Mouse (Mus musculus) MEL (cell line): Measurements from ENCODE around the gene Mapk10. TPM values are rescaled to one million over a fixed set of nuclear protein-coding genes. Genes with fewer than 3 reads are reported as not detected.

Experiments used
- DNase-seq: peaks from one replicate; pipeline ENCODE4 v3.0.0; 2011; ENCODE audit warnings: low read depth, low spot score
- H3K27ac ChIP-seq: 2 replicates; pipeline ENCODE4 v1.5.1; 2012; ENCODE audit warnings: low read depth, mild to moderate bottlenecking, control low read depth, low read length, moderate library complexity; ENCODE audit not compliant: control insufficient read depth
- H3K27me3 ChIP-seq, 2 experiments: fragments of 150-350 bp in 1 of 2; sonication (generic) in 1 of 2; 2 replicates each; pipeline ENCODE4 v1.6.1; 2012; ENCODE audit warnings: low read length in 2 of 2, mild to moderate bottlenecking in 2 of 2, improper control_type of control experiment in 1 of 2, moderate library complexity in 1 of 2; ENCODE audit not compliant: insufficient read depth in 2 of 2, control insufficient read depth in 1 of 2
- H3K36me3 ChIP-seq, 2 experiments: 2 replicates each; pipeline ENCODE4 v1.6.1; 2012 to 2014; ENCODE audit warnings: low read length in 2 of 2, improper control_type of control experiment in 1 of 2, inconsistent platforms in 1 of 2, mild to moderate bottlenecking in 1 of 2; ENCODE audit not compliant: insufficient read depth in 2 of 2, control insufficient read depth in 1 of 2
- H3K4me1 ChIP-seq, 2 experiments: fragments of 150-350 bp in 1 of 2; sonication (generic) in 1 of 2; 2 replicates each; pipeline ENCODE4 v1.6.1; 2012; ENCODE audit warnings: low read length in 2 of 2, improper control_type of control experiment in 1 of 2, mild to moderate bottlenecking in 1 of 2; ENCODE audit not compliant: insufficient read depth in 2 of 2, control insufficient read depth in 1 of 2
- H3K4me3 ChIP-seq, 2 experiments: fragments of 150-350 bp in 1 of 2; sonication (generic) in 1 of 2; 2 replicates each; pipeline ENCODE4 v1.5.1; 2012; ENCODE audit warnings: low read depth in 2 of 2, low read length in 2 of 2, mild to moderate bottlenecking in 2 of 2, moderate library complexity in 2 of 2, control low read depth in 1 of 2, improper control_type of control experiment in 1 of 2; ENCODE audit not compliant: control insufficient read depth in 1 of 2, insufficient read depth in 1 of 2
- H3K79me2 ChIP-seq: 2 replicates; pipeline ENCODE4 v1.6.1; 2012; ENCODE audit warnings: mild to moderate bottlenecking, low read length, moderate library complexity; ENCODE audit not compliant: control insufficient read depth, poor library complexity, insufficient read depth
- H3K9ac ChIP-seq: 2 replicates; pipeline ENCODE4 v1.6.1; 2012; ENCODE audit warnings: low read depth, mild to moderate bottlenecking, control low read depth, low read length, moderate library complexity; ENCODE audit not compliant: control insufficient read depth, poor library complexity, severe bottlenecking
- H3K9me3 ChIP-seq: fragments of 150-350 bp; sonication (generic); replicated peaks from 2 replicates; pipeline ENCODE4 v1.6.1; 2012; ENCODE audit warnings: mild to moderate bottlenecking, low read length, improper control_type of control experiment, moderate library complexity; ENCODE audit not compliant: insufficient read depth
- BHLHE40 ChIP-seq: IDR thresholded peaks from 2 replicates; pipeline ENCODE4 v1.6.1; 2012; ENCODE audit warnings: low read depth, mild to moderate bottlenecking, inconsistent platforms, low read length, improper control_type of control experiment, borderline replicate concordance
- CTCF ChIP-seq, 3 experiments: IDR thresholded peaks in 2 of 3; conservative IDR thresholded peaks in 1 of 3; 2 replicates each; pipeline ENCODE4 v1.5.1; 2011 to 2012; ENCODE audit warnings: low read length in 3 of 3, low read depth in 2 of 3, mild to moderate bottlenecking in 2 of 3, improper control_type of control experiment in 1 of 3, inconsistent platforms in 1 of 3, mixed read lengths in 1 of 3, moderate library complexity in 1 of 3; ENCODE audit not compliant: control insufficient read depth in 1 of 3, insufficient read depth in 1 of 3, poor library complexity in 1 of 3, severe bottlenecking in 1 of 3
- ETS1 ChIP-seq: IDR thresholded peaks from 2 replicates; pipeline ENCODE4 v1.6.1; 2012; ENCODE audit warnings: low read depth, mild to moderate bottlenecking, inconsistent platforms, low read length, improper control_type of control experiment, moderate library complexity
- GABPA ChIP-seq: IDR thresholded peaks from 2 replicates; pipeline ENCODE4 v1.6.1; 2012; ENCODE audit warnings: low read depth, mild to moderate bottlenecking, inconsistent platforms, low read length, improper control_type of control experiment, moderate library complexity
- KAT2A ChIP-seq: conservative IDR thresholded peaks from 2 replicates; pipeline ENCODE4 v1.6.1; 2012; ENCODE audit warnings: low read depth, low read length, improper control_type of control experiment, inconsistent platforms
- MAFK ChIP-seq: IDR thresholded peaks from 2 replicates; pipeline ENCODE4 v1.6.1; 2011; ENCODE audit warnings: low read depth, mild to moderate bottlenecking, low read length, improper control_type of control experiment, borderline replicate concordance
- MAX ChIP-seq: IDR thresholded peaks from 2 replicates; pipeline ENCODE4 v1.6.1; 2011; ENCODE audit warnings: low read length, improper control_type of control experiment
- MYC ChIP-seq: IDR thresholded peaks from 2 replicates; pipeline ENCODE4 v1.6.1; 2011; ENCODE audit warnings: low read depth, mild to moderate bottlenecking, low read length, improper control_type of control experiment, moderate library complexity
- POLR2AphosphoS2 ChIP-seq: IDR thresholded peaks from 2 replicates; pipeline ENCODE4 v1.6.1; 2011; ENCODE audit warnings: low read length, improper control_type of control experiment
- RAD21 ChIP-seq: IDR thresholded peaks from 2 replicates; pipeline ENCODE4 v1.6.1; 2011; ENCODE audit warnings: mild to moderate bottlenecking, low read depth, low read length, improper control_type of control experiment
- SMC3 ChIP-seq: IDR thresholded peaks from 2 replicates; pipeline ENCODE4 v1.6.1; 2011; ENCODE audit warnings: low read depth, low read length, improper control_type of control experiment
- ZC3H11A ChIP-seq: IDR thresholded peaks from 2 replicates; pipeline ENCODE4 v1.6.1; 2012; ENCODE audit warnings: low read depth, mild to moderate bottlenecking, inconsistent platforms, low read length, improper control_type of control experiment
- ZMIZ1 ChIP-seq: IDR thresholded peaks from 2 replicates; pipeline ENCODE4 v1.6.1; 2012; ENCODE audit warnings: low read depth, mild to moderate bottlenecking, inconsistent platforms, low read length, improper control_type of control experiment, moderate library complexity
- polyA plus RNA-seq, 2 experiments: library from polyadenylated mRNA; stranded (reverse) in 1 of 2; unstranded in 1 of 2; fragments of >175 nt in 1 of 2; fragments of >200 nt in 1 of 2; gene quantifications; 2 replicates each; pipeline versions ENCODE4 v1.2.1 to v1.2.4; 2012; ENCODE audit warnings: low replicate concordance in 2 of 2, low read depth in 1 of 2; ENCODE audit not compliant: insufficient read length in 2 of 2, insufficient read depth in 1 of 2, missing spikeins in 1 of 2
- total RNA-seq: library from RNA; depleted of rRNA; stranded (reverse); fragments of 300-350 nt; gene quantifications from 2 replicates; pipeline ENCODE4 v1.2.3, GENCODE M21; 2012

The Mapk10 gene
- total and polyA plus RNA-seq, 3 experiments, result not detected

- Histone ChIP-seq H3K27me3 (no peaks in the 10 kb centered on the region), H3K4me3 (no peak overlapping the region), H3K79me2 (no peaks in the 10 kb centered on the region), H3K4me1 (no peaks in the 10 kb centered on the region), H3K27ac (no peak overlapping the region), H3K9me3 (no peaks in the 10 kb centered on the region), H3K9ac (no peak overlapping the region), H3K36me3 (no peaks in the 10 kb centered on the region)
- DNase-seq, result no peak
- TF ChIP-seq KAT2A, result no peak
Measured at GRCm38 (mm10) chr5:102920199-102920598, 290.9 kb downstream of the Mapk10 start.

- DNase-seq, result no peak
- H3K4me3 ChIP-seq, result no peak overlapping the region
- no peaks in the 10 kb centered on the region for H3K79me2 ChIP-seq
- no peaks in the 10 kb centered on the region for H3K27me3 ChIP-seq
- no peak overlapping the region for H3K9ac ChIP-seq
- TF ChIP-seq MAFK, result no peak
- no peak for TF ChIP-seq CTCF (IDR thresholded peaks at IDR 0.05 in 2 of 3, conservative IDR thresholded peaks at IDR 0.05 in 1 of 3; ENCODE audit: control insufficient read depth in 1 of 3, insufficient read depth in 1 of 3, low read depth in 2 of 3, low read length in 3 of 3, poor library complexity in 1 of 3, severe bottlenecking in 1 of 3)
- TF ChIP-seq GABPA, result no peak
- TF ChIP-seq, all 39 proteins: peak for 0
- Histone ChIP-seq H3K9me3 (no peaks in the 10 kb centered on the region), H3K27ac (no peak overlapping the region), H3K36me3 (no peaks in the 10 kb centered on the region), H3K4me1 (no peaks in the 10 kb centered on the region)
Measured at GRCm38 (mm10) chr5:102905441-102906211, 305.5 kb downstream of the Mapk10 start.

GRCm38 (mm10) chr5:102904066-102904465 is 307.1 kb downstream of the Mapk10 start:
- H3K4me1 ChIP-seq, result no peaks in the 10 kb centered on the region
- no peaks in the 10 kb centered on the region for H3K79me2 ChIP-seq
- no peak overlapping the region for H3K4me3 ChIP-seq
- no peaks in the 10 kb centered on the region for H3K27me3 ChIP-seq
- H3K27ac ChIP-seq, result no peak overlapping the region
- TF ChIP-seq KAT2A (no peak), MAX (no peak), POLR2AphosphoS2 (no peak), ETS1 (no peak)
- no peaks in the 10 kb centered on the region for H3K9me3 ChIP-seq
- no peak overlapping the region for H3K9ac ChIP-seq
- no peaks in the 10 kb centered on the region for H3K36me3 ChIP-seq
- no peak for DNase-seq

GRCm38 (mm10) chr5:102903487-102903886 is 307.6 kb downstream of the Mapk10 start:
- Histone ChIP-seq H3K4me3 (no peak overlapping the region), H3K79me2 (no peaks in the 10 kb centered on the region), H3K27me3 (no peaks in the 10 kb centered on the region), H3K9me3 (no peaks in the 10 kb centered on the region), H3K27ac (no peak overlapping the region), H3K4me1 (no peaks in the 10 kb centered on the region), H3K9ac (no peak overlapping the region), H3K36me3 (no peaks in the 10 kb centered on the region)
- DNase-seq, result no peak
- TF ChIP-seq ZMIZ1 (no peak), SMC3 (no peak), ZC3H11A (no peak), MYC (no peak), BHLHE40 (no peak), RAD21 (no peak)
